Mouse (Mus musculus) kidney, adult 2 months (tissue): ENCODE results near the gene Selenoo.

Source experiments
- CTCF ChIP-seq: fragments of 200-500 bp; conservative IDR thresholded peaks from 2 replicates; pipeline ENCODE4 v1.5.1; 2011; ENCODE audit warnings: low read depth, mild to moderate bottlenecking, control low read depth, low read length, moderate library complexity, mixed read lengths; ENCODE audit not compliant: insufficient read depth, insufficient read length
- POLR2A ChIP-seq: fragments of 200-500 bp; IDR thresholded peaks from one replicate; pipeline ENCODE4 v1.6.1; 2011; ENCODE audit warnings: low read depth, low read length, control low read depth

DNA sequence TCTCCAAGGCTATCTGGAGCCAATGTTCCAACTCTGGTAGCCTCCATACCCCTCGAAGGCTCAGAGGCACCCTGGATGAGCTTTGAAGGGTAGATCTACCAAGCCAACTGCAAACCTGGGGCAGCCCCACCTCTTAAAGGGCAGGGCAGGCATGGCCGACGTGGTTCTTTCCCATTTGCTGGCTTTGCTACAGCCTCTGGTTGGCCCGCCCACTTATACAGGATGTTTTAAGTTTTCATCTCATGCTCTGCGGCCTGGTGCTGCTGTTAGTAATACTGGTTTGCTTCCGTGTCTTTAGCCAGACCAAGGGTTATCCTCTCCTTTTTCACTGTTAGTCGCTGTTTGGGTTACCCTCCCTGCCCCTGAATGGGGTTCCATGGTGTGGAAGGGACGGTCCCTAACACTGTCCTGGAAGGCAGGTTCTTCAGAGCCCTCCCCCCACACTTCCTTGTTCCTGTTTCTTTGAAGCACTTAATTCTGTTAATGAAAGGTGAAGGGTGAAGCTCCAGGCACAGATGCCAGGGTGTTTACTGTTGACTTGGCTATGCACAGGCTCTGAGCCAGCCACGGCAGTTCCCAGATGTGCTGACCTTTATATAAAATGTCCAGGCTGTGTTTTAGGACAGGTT, 10.6 kb upstream of the Selenoo start:
- TF ChIP-seq POLR2A (no peak), CTCF (no peak)
